Mouse (Mus musculus) CH12.LX (cell line): ENCODE measurements around the gene Ccdc120.

Experiments used
- CHD2 ChIP-seq: IDR thresholded peaks from 2 replicates; pipeline ENCODE4 v1.6.1; 2011; ENCODE audit warnings: low read length, improper control_type of control experiment
- CTCF ChIP-seq, 2 experiments: IDR thresholded peaks in 1 of 2; conservative IDR thresholded peaks in 1 of 2; 2 replicates each; pipeline ENCODE4 v1.5.1; 2011 to 2012; ENCODE audit warnings: low read depth in 2 of 2, low read length in 2 of 2, improper control_type of control experiment in 1 of 2, inconsistent platforms in 1 of 2, mild to moderate bottlenecking in 1 of 2, moderate library complexity in 1 of 2
- E2F4 ChIP-seq: IDR thresholded peaks from 2 replicates; pipeline ENCODE4 v1.6.1; 2011; ENCODE audit warnings: low read depth, low read length, improper control_type of control experiment; ENCODE audit not compliant: insufficient replicate concordance
- ELF1 ChIP-seq: IDR thresholded peaks from 2 replicates; pipeline ENCODE4 v1.6.1; 2014; ENCODE audit warnings: low read depth, mild to moderate bottlenecking, inconsistent platforms, low read length, improper control_type of control experiment
- EP300 ChIP-seq: IDR thresholded peaks from 2 replicates; pipeline ENCODE4 v1.6.1; 2011; ENCODE audit warnings: low read length, improper control_type of control experiment
- HCFC1 ChIP-seq: IDR thresholded peaks from 2 replicates; pipeline ENCODE4 v1.6.1; 2012; ENCODE audit warnings: low read depth, mild to moderate bottlenecking, inconsistent platforms, low read length, improper control_type of control experiment
- MAZ ChIP-seq: IDR thresholded peaks from 2 replicates; pipeline ENCODE4 v1.6.1; 2012; ENCODE audit warnings: low read depth, mild to moderate bottlenecking, inconsistent platforms, low read length, improper control_type of control experiment, moderate library complexity
- MEF2A ChIP-seq: IDR thresholded peaks from 2 replicates; pipeline ENCODE4 v1.6.1; 2014; ENCODE audit warnings: low read depth, mild to moderate bottlenecking, inconsistent platforms, low read length, improper control_type of control experiment, borderline replicate concordance
- POLR2A ChIP-seq: IDR thresholded peaks from 2 replicates; pipeline ENCODE4 v1.6.1; 2011; ENCODE audit warnings: low read depth, mild to moderate bottlenecking, improper control_type of control experiment, low read length
- RCOR1 ChIP-seq: conservative IDR thresholded peaks from 2 replicates; pipeline ENCODE4 v1.6.1; 2012; ENCODE audit warnings: low read depth, mild to moderate bottlenecking, inconsistent platforms, low read length, improper control_type of control experiment
- SIN3A ChIP-seq: IDR thresholded peaks from 2 replicates; pipeline ENCODE4 v1.6.1; 2012; ENCODE audit warnings: low read length, improper control_type of control experiment, inconsistent platforms
- SMC3 ChIP-seq: IDR thresholded peaks from 2 replicates; pipeline ENCODE4 v1.6.1; 2011; ENCODE audit warnings: low read depth, low read length, improper control_type of control experiment
- UBTF ChIP-seq: IDR thresholded peaks from 2 replicates; pipeline ENCODE4 v1.6.1; 2012; ENCODE audit warnings: low read depth, mild to moderate bottlenecking, inconsistent platforms, low read length, improper control_type of control experiment, moderate library complexity
- USF1 ChIP-seq: IDR thresholded peaks from 2 replicates; pipeline ENCODE4 v1.6.1; 2014; ENCODE audit warnings: low read depth, mild to moderate bottlenecking, inconsistent platforms, low read length, improper control_type of control experiment

DNA sequence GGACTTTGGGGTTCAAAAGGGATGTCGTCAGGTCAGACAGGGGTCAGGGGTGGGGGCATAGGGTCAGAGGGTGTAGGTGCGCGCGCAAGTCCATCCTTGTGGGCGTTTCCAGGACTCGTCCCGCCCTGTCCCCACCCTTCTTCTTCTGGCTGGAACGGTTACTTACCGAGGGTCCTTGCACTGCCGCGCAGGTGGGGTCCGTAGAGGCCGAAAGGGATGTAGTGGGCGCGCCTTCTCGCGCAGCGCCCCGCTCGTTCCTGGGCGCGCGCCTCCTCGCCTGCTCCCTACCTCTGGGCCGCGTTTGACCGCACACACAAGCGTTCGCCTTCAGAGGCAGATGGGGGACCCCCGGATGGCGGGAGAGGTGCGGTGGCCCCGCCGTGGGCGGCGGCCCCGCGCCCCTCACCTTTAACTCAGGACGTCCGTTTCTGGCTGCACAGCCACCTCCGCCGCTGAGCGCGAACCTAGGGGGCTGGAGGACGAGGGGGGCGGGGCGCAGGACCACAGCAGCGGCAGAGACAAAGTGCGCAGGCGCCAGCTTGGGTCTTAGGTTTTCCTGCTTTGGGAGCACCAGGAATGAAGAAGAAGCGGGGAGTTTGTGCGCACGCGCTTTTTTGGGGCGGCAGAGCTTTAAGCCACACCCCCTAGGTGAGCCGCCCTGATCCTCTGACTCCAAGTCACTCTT, at the start of gene Ccdc120:
- TF ChIP-seq RCOR1 (no peak), CTCF (conservative IDR thresholded peaks at IDR 0.05 in 1 of 2, IDR thresholded peaks at IDR 0.05 in 1 of 2; ENCODE audit: low read depth in 2 of 2, low read length in 2 of 2) (no peak), POLR2A (no peak), SIN3A (no peak), USF1 (no peak), ELF1 (no peak), HCFC1 (no peak), CHD2 (no peak), MEF2A (no peak), EP300 (no peak), UBTF (no peak), SMC3 (no peak), MAZ (no peak), E2F4 (no peak)
